Mouse (Mus musculus): ENCODE results near the gene Pllp.

Pllp gene

GRCm38 (mm10) chr8:94702844-94703813, 7.1 kb upstream of the Pllp start:
- DNase-seq: peak; percentile 81

GRCm38 (mm10) chr8:94702156-94702555, 6.1 kb upstream of the Pllp start:
- no peak for DNase-seq

DNA sequence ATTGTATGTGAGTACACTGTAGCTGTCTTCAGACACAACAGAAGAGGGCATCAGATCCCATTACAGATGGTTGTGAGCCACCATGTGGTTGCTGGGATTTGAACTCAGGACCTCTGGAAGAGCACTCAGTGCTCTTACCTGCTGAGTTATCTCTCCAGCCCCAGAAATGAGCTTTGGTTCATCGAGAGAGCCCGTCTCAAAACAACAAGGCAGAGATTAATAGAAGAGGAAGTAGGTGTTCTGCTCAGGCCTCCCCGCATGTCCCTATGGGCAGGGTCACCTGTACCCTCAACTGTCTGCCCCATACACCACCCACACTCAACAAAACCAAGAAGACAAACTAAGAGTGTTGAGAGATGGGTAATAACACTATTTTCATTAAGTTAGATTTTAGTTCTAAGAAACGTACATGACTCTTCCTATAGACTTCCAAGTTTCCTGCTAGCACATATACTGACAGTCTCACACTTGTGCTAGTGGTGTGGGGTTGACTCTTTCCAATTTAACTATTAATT, 4.4 kb upstream of the Pllp start:
- DNase-seq: no peak

DNA sequence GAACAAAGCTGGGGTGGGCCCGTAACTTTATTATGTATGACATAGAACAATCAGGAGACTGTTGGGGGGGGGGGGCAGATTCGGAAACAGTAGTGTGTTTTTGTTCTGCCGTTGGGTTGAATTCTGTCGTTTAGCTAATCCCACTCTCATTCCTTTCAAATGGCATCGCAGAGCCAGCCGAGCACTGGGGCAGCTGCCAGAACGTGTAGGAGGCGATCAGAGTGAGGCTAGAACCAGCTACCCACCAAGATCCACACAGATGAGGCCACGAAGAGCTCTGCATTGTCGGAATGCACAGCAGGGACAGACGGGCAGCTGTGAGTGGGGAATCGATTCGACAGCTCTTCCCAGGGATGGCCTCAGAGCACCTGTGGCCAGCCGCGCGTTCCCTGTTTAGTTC, 3.3 kb upstream of the Pllp start:
- no peak for DNase-seq

GRCm38 (mm10) chr8:94697956-94698355, 1.9 kb upstream of the Pllp start:
- DNase-seq: no peak

GRCm38 (mm10) chr8:94696566-94696965, 488 bp upstream of the Pllp start:
- DNase-seq: no peak

- no peak for DNase-seq
Observed at GRCm38 (mm10) chr8:94695341-94695993, 611 bp downstream of the Pllp start.

GRCm38 (mm10) chr8:94694701-94695100, 1.4 kb downstream of the Pllp start:
- no peak for DNase-seq

DNA sequence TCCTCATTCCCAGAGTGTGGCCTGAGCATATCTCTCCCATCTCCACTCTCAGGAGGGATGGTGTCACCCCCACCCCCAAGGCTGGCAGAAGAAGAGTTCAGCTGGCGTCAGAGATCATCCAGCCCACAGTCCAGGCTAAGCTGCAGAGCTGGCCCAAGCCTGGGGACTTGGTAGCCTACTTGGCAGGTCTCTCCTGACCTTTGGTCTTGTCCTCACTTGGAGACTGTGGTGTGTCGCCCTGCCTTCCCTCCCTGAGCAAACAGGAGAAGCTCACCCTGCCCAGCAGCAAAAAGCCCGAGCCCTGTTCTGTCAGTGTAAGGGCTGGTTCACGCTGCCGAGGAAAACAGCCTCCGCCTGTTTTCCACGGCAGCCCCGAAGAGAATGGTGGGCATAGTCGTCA, 10.1 kb downstream of the Pllp start:
- DNase-seq: no peak

- DNase-seq: no peak
Observed at GRCm38 (mm10) chr8:94684287-94684686, 11.8 kb downstream of the Pllp start.

- DNase-seq: no peak
Observed at GRCm38 (mm10) chr8:94682732-94683524, 13.2 kb downstream of the Pllp start.

GRCm38 (mm10) chr8:94680414-94680813, 15.7 kb downstream of the Pllp start:
- DNase-seq: no peak

DNA sequence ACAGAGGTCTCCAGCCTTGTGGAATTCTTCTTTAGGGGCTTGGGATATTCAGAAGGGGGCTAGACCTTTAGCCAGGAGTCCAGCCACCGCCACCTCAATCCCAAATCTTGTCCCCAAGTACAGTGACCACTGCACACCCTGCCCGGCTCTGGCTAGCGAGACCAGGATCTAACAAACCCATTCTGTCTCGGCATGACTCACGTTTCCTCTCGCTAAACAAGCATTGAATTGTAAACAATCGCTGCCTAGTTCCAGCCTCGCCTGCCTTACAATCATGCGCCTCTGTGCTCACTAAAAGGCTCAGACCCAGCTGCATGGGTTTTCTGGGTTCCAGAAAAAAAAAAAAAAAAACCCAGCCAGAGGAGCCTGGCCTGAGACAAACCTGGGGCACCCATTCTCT, 17.5 kb downstream of the Pllp start:
- DNase-seq: no peak

DNA sequence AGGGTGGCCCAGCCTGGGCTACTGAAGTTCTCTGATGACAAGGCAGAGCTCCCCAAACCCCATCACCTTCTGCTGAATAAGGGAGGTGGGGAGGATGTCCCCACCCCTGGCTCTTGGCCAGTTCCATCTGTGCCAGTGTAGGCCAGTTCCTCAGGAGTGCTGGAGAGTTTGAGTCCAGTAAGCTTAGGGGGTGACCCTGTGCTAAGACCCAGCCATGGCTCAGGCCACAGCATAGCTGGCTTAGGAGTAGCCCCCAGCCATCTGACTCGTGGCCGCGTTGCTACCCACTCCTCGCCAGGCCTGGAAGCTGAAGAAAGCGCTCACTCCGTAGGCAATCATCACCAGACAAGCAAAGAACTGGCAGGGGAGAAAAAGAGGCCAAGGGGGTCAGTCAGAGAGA, 20.2 kb downstream of the Pllp start:
- DNase-seq: no peak

DNA sequence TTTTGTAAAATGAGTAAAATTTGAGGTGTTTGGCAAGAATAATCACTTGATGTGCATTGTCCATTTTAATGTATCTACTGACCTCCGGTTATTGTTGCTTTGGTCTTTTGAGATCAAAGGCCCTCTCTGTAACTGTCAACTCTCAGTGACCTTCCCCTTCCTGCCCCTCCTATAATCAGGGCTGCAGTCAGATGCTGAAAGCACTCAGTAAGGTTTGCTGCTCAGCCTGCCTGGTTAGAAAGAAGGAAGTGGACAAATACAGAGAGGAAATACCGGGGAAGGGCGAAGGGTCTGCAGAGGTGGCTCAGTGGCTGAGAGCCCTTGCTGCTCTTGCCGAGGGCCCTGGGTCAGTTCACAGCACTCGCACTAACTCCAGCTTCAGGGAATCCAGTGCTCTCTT, 21.7 kb downstream of the Pllp start:
- no peak for DNase-seq

DNA sequence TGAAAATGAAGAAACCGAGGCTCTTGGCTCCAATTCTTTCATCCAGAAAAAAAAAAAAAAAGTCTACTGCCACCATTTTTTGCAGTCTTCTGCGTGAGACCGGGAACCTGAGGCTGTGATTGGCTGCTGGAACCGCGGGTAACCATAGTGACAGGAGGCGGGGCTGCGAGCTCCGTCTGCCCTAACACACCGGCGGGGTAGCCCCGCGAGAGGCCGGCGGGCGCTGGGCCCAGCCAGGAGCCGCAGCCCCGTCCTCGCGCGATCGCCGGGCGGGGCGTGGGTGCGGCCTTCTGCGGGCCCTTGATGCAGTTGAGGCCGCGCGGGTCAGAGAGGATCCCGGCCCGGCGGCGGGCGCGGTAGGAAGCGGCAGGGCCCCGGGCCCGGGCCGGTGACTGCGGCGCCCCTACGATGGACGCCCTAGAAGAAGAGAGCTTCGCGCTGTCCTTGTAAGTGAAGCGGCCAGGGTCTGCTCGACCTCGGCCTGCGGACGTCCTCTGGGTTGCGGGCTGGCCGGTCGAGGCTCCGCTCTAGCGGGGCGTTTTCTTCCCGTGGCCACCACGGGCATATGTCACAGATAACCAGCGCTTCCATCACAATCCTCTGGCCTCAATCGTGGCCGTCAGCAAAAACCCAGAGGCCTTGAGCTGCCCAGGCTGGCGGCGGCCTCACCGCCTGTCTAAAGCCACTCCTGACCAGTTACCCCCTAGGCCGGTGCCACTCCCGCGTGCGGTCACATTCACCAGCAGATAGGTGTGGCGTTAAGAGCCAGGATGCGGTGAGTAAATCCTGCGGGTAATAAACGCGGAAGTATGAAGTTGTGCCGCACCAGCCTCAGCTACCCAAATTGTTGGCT, 29.4 kb downstream of the Pllp start, which contains the start of gene Arl2bp:
TSS of gene Arl2bp (plus strand) at position 145 of the 853 bp plus-strand sequence.
- peak; percentile 95 for DNase-seq

GRCm38 (mm10) chr8:94664722-94665121, 31.4 kb downstream of the Pllp start:
- DNase-seq: no peak

DNA sequence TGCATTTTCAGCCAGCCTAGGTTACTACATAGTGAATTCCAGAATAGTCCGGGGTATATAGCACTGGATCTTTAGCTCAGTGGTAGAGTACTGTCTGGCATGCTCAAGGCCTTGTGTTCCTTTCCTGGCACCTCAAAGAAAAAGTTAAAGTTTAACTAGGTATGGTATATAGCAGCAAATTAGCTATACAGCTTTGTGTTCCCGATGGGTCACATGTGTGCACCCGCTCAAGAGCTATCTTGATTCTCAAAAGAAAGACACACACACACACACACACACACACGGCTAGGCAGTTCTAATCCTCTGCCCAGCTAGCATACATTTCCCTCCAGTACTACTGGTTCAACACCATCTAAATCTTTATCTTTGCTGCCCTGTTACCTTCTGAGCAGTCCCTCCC, 35.7 kb downstream of the Pllp start:
- DNase-seq: no peak

DNA sequence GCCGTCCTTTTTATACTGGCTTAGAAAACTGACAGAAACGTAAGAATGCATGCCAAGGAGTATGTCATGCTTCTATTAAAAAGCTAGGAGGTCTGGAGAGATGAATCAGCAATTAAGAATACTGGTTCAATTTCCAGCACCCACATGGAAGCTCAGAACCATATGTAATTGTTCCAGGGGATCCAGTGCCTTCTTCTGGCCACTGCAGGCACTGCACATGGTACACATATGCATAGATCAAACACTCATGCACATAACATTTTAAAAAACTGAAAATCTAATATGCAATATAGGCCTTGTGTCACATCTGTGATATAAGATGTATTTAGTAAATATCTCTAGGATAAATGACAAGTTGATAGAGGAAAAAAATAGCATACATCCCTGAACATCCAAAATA, 38.0 kb downstream of the Pllp start:
- DNase-seq: no peak

- DNase-seq: no peak
Observed at GRCm38 (mm10) chr8:94654994-94655393, 41.1 kb downstream of the Pllp start.

DNA sequence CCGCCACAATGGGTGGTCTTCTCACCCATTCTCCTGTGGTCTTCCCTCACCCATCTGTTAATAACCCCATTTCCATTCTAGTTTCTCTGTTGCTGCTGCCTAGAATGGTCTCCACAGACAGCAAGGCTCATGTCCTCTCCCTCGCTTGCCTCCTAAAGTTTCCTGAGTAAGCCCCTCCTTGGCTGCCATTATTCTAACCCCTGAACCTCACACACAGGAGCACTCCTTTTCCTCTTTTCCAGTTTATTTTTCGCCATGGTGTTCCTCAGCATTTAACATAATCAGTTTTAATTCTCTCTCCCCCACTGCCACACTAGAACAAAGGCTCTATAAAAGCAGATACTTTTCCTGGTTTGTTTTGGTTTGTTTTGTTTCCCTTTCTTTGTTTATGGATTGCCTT, 43.1 kb downstream of the Pllp start:
- DNase-seq: no peak

DNA sequence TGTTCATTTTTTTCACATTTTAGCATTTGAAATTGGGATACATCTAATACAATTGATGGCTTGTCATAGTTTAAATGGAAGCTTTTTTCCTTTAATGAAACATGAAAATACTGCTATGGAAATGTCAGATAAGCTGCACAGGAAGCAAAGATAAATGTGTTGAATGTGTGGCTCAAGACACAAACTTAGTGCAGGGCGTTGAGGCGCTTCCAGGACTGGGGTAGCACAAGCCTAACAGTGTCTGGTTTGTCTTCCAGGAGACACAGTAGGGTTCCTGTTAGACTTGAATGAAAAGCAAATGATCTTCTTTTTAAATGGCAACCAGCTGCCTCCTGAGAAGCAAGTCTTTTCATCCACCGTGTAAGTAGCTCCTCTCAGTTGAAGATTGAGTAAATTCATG, 46.6 kb downstream of the Pllp start:
- no peak for DNase-seq
